Mouse (Mus musculus): ENCODE data around the gene Gm10721. TPM values are rescaled to one million over a fixed set of nuclear protein-coding genes. Genes with fewer than 3 reads are reported as not detected.
"Not testable (repeated sequence)": the region's sequence is repeated elsewhere in the genome, so short reads cannot be mapped to it uniquely, and the experiment has no call there.

Gene Gm10721
- polyA plus RNA-seq, 1 experiment from 2014 or later: 0.56 TPM

- H3K4me2 ChIP-seq; H3K36me3 ChIP-seq; H3K27ac ChIP-seq (replicated peaks); H3K4me3 ChIP-seq (replicated peaks); ATAC-seq (ENCODE audit: low FRiP score); H3K9me3 ChIP-seq (replicated peaks); H3K9ac ChIP-seq (replicated peaks); H3K4me1 ChIP-seq; H3K27me3 ChIP-seq (replicated peaks): not testable (repeated sequence)
- 56% methylated on average over 1 of the region's 9 CpGs for WGBS
Measured at GRCm38 (mm10) chr9:3017108-3017507, 4.2 kb downstream of the Gm10721 start, which contains the start of gene Gm10719. Gene Gm10719 (plus strand): TSS chr9:3017408.

DNA sequence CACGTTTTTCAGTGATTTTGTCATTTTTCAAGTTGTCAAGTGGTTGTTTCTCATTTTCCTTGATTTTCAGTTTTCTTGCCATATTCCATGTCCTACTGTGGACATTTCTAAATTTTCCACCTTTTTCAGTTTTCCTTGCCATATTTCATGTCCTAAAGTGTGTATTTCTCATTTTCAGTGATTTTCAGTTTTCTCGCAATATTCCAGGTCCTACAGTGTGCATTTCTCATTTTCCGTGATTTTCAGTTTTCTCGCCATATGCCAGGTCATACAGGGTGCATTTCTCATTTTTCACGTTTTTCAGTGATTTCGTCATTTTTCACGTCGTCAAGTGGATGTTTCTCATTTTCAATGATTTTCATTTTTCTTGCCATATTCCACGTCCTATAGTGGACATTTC, 6.0 kb downstream of the Gm10721 start:
- not testable (repeated sequence) for H3K4me2 ChIP-seq; H3K27me3 ChIP-seq (replicated peaks); H3K27ac ChIP-seq (replicated peaks); H3K4me1 ChIP-seq; H3K36me3 ChIP-seq; H3K9ac ChIP-seq (replicated peaks); H3K9me3 ChIP-seq (replicated peaks); ATAC-seq (ENCODE audit: low FRiP score); H3K4me3 ChIP-seq (replicated peaks)
- 60% methylated on average over 9 of the region's 9 CpGs for WGBS

GRCm38 (mm10) chr9:3019835-3020727, 7.1 kb downstream of the Gm10721 start:
- not testable (repeated sequence) for H3K9me3 ChIP-seq (replicated peaks); H3K27me3 ChIP-seq (replicated peaks); H3K27ac ChIP-seq (replicated peaks); H3K4me3 ChIP-seq (replicated peaks); H3K4me1 ChIP-seq; H3K9ac ChIP-seq (replicated peaks); ATAC-seq (ENCODE audit: low FRiP score); H3K4me2 ChIP-seq; H3K36me3 ChIP-seq
- WGBS: 77% methylated on average over 16 of the region's 19 CpGs

DNA sequence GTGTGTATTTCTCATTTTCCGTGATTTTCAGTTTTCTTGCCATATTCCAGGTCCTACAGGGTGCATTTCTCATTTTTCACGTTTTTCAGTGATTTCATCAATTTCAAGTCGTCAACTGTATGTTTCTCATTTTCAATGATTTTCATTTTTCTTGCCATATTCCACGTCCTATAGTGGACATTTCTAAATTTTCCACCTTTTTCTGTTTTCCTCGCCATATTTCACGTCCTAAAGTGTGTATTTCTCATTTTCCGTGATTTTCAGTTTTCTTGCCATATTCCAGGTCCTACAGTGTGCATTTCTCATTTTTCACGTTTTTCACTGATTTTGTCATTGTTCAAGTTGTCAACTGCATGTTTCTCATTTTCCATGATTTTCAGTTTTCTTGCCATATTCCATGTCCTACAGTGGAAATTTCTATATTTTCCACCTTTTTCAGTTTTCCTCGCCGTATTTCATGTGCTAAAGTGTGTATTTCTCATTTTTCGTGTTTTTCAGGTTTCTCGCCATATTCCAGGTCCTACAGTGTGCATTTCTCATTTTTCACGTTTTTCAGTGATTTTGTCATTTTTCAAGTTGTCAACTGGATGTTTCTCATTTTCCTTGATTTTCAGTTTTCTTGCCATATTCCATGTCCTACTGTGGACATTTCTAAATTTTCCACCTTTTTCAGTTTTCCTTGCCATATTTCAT, 9.5 kb downstream of the Gm10721 start:
- not testable (repeated sequence) for H3K4me3 ChIP-seq (replicated peaks); H3K9ac ChIP-seq (replicated peaks); H3K4me1 ChIP-seq; H3K4me2 ChIP-seq; H3K27ac ChIP-seq (replicated peaks); H3K27me3 ChIP-seq (replicated peaks); H3K36me3 ChIP-seq; ATAC-seq (ENCODE audit: low FRiP score); H3K9me3 ChIP-seq (replicated peaks)
- 77% methylated on average over 11 of the region's 13 CpGs for WGBS

- not testable (repeated sequence) for ATAC-seq (ENCODE audit: low FRiP score); H3K4me1 ChIP-seq
- WGBS: 78% methylated on average over 12 of the region's 13 CpGs
Measured at GRCm38 (mm10) chr9:3023312-3023984, 10.5 kb downstream of the Gm10721 start, which contains the start of gene Gm10718. Gene Gm10718 (plus strand): TSS chr9:3023547.

DNA sequence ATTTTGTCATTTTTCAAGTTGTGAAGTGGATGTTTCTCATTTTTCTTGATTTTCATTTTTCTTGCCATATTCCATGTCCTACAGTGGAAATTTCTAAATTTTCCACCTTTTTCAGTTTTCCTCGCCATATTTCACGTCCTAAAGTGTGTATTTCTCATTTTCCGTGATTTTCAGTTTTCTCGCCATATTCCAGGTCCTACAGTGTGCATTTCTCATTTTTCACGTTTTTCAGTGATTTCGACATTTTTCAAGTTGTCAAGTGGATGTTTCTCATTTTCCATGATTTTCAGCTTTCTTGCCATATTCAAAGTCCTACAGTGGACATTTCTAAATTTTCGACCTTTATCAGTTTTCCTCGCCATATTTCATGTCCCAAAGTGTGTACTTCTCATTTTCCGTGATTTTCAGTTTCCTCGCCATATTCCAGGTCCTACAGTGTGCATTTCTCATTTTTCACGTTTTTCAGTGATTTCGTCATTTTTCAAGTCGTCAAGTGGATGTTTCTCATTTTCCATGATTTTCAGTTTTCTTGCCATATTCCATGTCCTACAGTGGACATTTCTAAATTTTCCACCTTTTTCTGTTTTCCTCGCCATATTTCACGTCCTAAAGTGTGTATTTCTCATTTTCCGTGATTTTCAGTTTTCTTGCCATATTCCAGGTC, 11.2 kb downstream of the Gm10721 start:
- H3K4me1 ChIP-seq; H3K4me2 ChIP-seq; H3K9ac ChIP-seq (replicated peaks); H3K9me3 ChIP-seq (replicated peaks); H3K27me3 ChIP-seq (replicated peaks); H3K36me3 ChIP-seq; H3K4me3 ChIP-seq (replicated peaks); H3K27ac ChIP-seq (replicated peaks); ATAC-seq (ENCODE audit: low FRiP score): not testable (repeated sequence)
- WGBS: 77% methylated on average over 16 of the region's 16 CpGs

More at GRCm38 (mm10) chr9:3023312-3023984, 10.5 kb downstream of the Gm10721 start, which contains the start of gene Gm10718:
- not testable (repeated sequence) for H3K9ac ChIP-seq (replicated peaks); H3K9me3 ChIP-seq (replicated peaks); H3K27ac ChIP-seq (replicated peaks); H3K36me3 ChIP-seq; H3K27me3 ChIP-seq (replicated peaks); H3K4me3 ChIP-seq (replicated peaks); H3K4me2 ChIP-seq

- H3K27me3 ChIP-seq (replicated peaks); ATAC-seq (ENCODE audit: low FRiP score); H3K9me3 ChIP-seq (replicated peaks); H3K9ac ChIP-seq (replicated peaks); H3K4me3 ChIP-seq (replicated peaks); H3K36me3 ChIP-seq; H3K27ac ChIP-seq (replicated peaks); H3K4me2 ChIP-seq; H3K4me1 ChIP-seq: not testable (repeated sequence)
- 71% methylated on average over 12 of the region's 12 CpGs for WGBS
Measured at GRCm38 (mm10) chr9:3024912-3025467, 12.1 kb downstream of the Gm10721 start, which contains the start of gene Gm10717. Gene Gm10717 (plus strand): TSS chr9:3025417.

DNA sequence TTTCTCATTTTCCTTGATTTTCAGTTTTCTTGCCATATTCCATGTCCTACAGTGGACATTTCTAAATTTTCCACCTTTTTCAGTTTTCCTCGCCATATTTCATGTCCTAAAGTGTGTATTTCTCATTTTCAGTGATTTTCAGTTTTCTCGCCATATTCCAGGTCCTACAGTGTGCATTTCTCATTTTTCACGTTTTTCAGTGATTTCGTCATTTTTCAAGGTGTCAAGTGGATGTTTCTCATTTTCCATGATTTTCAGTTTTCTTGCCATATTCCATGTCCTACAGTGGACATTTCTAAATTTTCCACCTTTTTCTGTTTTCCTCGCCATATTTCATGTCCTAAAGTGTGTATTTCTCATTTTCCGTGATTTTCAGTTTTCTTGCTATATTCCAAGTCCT, 12.7 kb downstream of the Gm10721 start:
- not testable (repeated sequence) for ATAC-seq (ENCODE audit: low FRiP score); H3K9ac ChIP-seq (replicated peaks); H3K27ac ChIP-seq (replicated peaks); H3K4me2 ChIP-seq; H3K27me3 ChIP-seq (replicated peaks); H3K4me1 ChIP-seq; H3K36me3 ChIP-seq; H3K9me3 ChIP-seq (replicated peaks); H3K4me3 ChIP-seq (replicated peaks)
- WGBS: 72% methylated on average over 5 of the region's 6 CpGs

DNA sequence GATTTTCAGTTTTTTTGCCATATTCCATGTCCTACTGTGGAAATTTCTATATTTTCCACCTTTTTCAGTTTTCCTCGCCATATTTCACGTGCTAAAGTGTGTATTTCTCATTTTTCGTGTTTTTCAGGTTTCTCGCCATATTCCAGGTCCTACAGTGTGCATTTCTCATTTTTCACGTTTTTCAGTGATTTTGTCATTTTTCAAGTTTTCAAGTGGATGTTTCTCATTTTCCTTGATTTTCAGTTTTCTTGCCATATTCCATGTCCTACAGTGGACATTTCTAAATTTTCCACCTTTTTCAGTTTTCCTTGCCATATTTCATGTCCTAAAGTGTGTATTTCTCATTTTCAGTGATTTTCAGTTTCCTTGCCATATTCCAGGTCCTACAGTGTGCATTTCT, 13.2 kb downstream of the Gm10721 start:
- not testable (repeated sequence) for H3K4me3 ChIP-seq (replicated peaks); H3K4me1 ChIP-seq; H3K36me3 ChIP-seq; H3K4me2 ChIP-seq; H3K27me3 ChIP-seq (replicated peaks); H3K9me3 ChIP-seq (replicated peaks); H3K9ac ChIP-seq (replicated peaks); ATAC-seq (ENCODE audit: low FRiP score); H3K27ac ChIP-seq (replicated peaks)
- 75% methylated on average over 5 of the region's 5 CpGs for WGBS

GRCm38 (mm10) chr9:3026741-3027140, 13.8 kb downstream of the Gm10721 start:
- H3K9me3 ChIP-seq (replicated peaks); ATAC-seq (ENCODE audit: low FRiP score); H3K27ac ChIP-seq (replicated peaks); H3K27me3 ChIP-seq (replicated peaks); H3K9ac ChIP-seq (replicated peaks); H3K36me3 ChIP-seq; H3K4me2 ChIP-seq; H3K4me3 ChIP-seq (replicated peaks); H3K4me1 ChIP-seq: not testable (repeated sequence)
- WGBS: 69% methylated on average over 9 of the region's 9 CpGs

DNA sequence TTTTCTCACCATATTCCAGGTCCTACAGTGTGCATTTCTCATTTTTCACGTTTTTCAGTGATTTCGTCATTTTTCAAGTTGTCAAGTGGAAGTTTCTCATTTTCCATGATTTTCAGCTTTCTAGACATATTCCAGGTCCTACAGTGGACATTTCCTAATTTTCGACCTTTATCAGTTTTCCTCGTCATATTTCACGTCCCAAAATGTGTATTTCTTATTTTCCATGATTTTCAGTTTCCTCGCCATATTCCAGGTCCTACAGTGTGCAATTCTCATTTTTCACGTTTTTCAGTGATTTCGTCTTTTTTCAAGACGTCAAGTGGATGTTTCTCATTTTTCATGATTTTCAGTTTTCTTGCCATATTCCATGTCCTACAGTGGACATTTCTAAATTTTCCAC, 14.3 kb downstream of the Gm10721 start:
- H3K36me3 ChIP-seq; H3K4me1 ChIP-seq; ATAC-seq (ENCODE audit: low FRiP score); H3K9me3 ChIP-seq (replicated peaks); H3K4me3 ChIP-seq (replicated peaks); H3K4me2 ChIP-seq; H3K27me3 ChIP-seq (replicated peaks); H3K9ac ChIP-seq (replicated peaks); H3K27ac ChIP-seq (replicated peaks): not testable (repeated sequence)
- WGBS: 72% methylated on average over 9 of the region's 9 CpGs

Data from neural tube, embryonic 15.5 days (tissue).